Comparison of ENCODE assay signal across 14 mouse cellular contexts in the genomic region with DNA sequence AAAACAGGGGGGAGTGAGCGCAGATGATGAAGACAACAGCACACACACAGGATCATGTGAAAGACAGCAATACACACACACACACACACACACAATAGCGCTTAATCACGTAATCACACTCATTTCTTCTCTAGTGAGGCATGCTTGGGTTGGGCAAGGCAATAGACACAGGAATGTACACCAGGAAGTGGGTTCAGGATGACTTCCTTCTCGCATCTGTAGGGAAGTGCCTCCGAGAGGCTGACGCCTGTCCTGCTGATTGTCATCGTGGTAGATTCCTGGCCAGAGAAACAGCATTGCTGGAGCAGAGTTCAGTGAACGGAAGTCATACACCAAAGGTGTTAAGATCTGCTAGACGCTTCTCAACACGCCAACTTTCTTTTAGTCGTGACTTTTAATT. TPM values are rescaled to one million over a fixed set of nuclear protein-coding genes. Genes with fewer than 3 reads are reported as not detected.
DNase-seq lines count a peak whose midpoint lies in the region; ATAC-seq and TF ChIP-seq lines count a peak whose summit lies in the region.
"Had no signal": no experiment of that assay in that cellular context is flagged by ENCODE, and none has a peak within 500 bp of the region (broad histone marks: within the 10 kb centered on the region; RNA-seq: fewer than 3 reads in every experiment).

No protein-coding gene starts in this region.

- TF ChIP-seq POLR2A in bone marrow macrophage, adult 2 months (IDR thresholded peaks at IDR 0.05; ENCODE audit: borderline replicate concordance, low read depth, low read length): no peak

- H3K9me3 ChIP-seq in forebrain, embryonic 13.5 days (replicated peaks): no peaks in the 10 kb centered on the region
- H3K9me3 ChIP-seq: forebrain, embryonic 15.5 days; hindbrain, embryonic 15.5 days had no signal

- DNase-seq in thymus, postnatal 4 days: peak; percentile 17
- no peak for DNase-seq in thymus, adult 18-20 months
- no peak for DNase-seq in B cell, adult 2 months
- no peak for DNase-seq in kidney, adult 11 months
- DNase-seq: adrenal gland, postnatal 36 days; gastrocnemius, adult 2 months; right cerebral cortex, postnatal 14 days; thymus, postnatal 25 days had no signal

- H3K4me1 ChIP-seq in bone marrow macrophage, adult 2 months (ENCODE audit: control insufficient read depth, insufficient read depth, low read length): peaks cover 26% of the 10 kb centered on the region
- no peaks in the 10 kb centered on the region for H3K4me1 ChIP-seq in forebrain, embryonic 13.5 days
- H3K4me1 ChIP-seq: forebrain, embryonic 15.5 days; hindbrain, embryonic 15.5 days had no signal

- no peak for TF ChIP-seq CTCF in bone marrow macrophage, adult 2 months (IDR thresholded peaks at IDR 0.05; ENCODE audit: low read depth, low read length)

- H3K36me3 ChIP-seq in forebrain, embryonic 13.5 days (ENCODE audit: poor library complexity, severe bottlenecking): no peaks in the 10 kb centered on the region
- H3K36me3 ChIP-seq: forebrain, embryonic 15.5 days; hindbrain, embryonic 15.5 days had no signal

- no peak overlapping the region for H3K4me3 ChIP-seq in bone marrow macrophage, adult 2 months (ENCODE audit: insufficient read depth, low read length)
- no peak overlapping the region for H3K4me3 ChIP-seq in forebrain, embryonic 13.5 days
- H3K4me3 ChIP-seq: forebrain, embryonic 15.5 days; gastrocnemius, adult 2 months; hindbrain, embryonic 15.5 days had no signal

- peak overlapping the region; percentile 24 for H3K27ac ChIP-seq in bone marrow macrophage, adult 2 months (ENCODE audit: insufficient read depth, low read depth, low read length)
- no peak overlapping the region for H3K27ac ChIP-seq in forebrain, embryonic 13.5 days
- H3K27ac ChIP-seq: forebrain, embryonic 15.5 days; gastrocnemius, adult 2 months; hindbrain, embryonic 15.5 days; kidney, postnatal 0 days had no signal

- no peak overlapping the region for H3K4me2 ChIP-seq in forebrain, embryonic 13.5 days
- H3K4me2 ChIP-seq: forebrain, embryonic 15.5 days; hindbrain, embryonic 15.5 days had no signal

- no peak overlapping the region for H3K9ac ChIP-seq in forebrain, embryonic 13.5 days
- H3K9ac ChIP-seq: forebrain, embryonic 15.5 days; hindbrain, embryonic 15.5 days had no signal

- peaks cover 2% of the 10 kb centered on the region; the same call in 1 of the 2 replicates for H3K27me3 ChIP-seq in forebrain, embryonic 13.5 days
- H3K27me3 ChIP-seq: forebrain, embryonic 15.5 days; hindbrain, embryonic 15.5 days had no signal

- peak; percentile 96 for ATAC-seq in megakaryocyte, adult 5-6 weeks (ENCODE audit: poor library complexity, severe bottlenecking)
- ATAC-seq in forebrain, embryonic 13.5 days: no peak
- ATAC-seq: forebrain, embryonic 15.5 days had no signal

- WGBS in forebrain, embryonic 13.5 days: 78% methylated on average over 11 of the region's 11 CpGs

RNA-seq across cellular contexts. Expression of a gene that starts 8.8 kb away (rescaled TPM):
- 12.1 and 13.9 TPM in 2 replicates for polyA plus RNA-seq in bone marrow macrophage, adult 2 months (2012; ENCODE audit: insufficient read depth, insufficient read length, missing spikeins)
- 36.7 and 39.9 TPM in 2 replicates for total RNA-seq in megakaryocyte, adult 5-6 weeks (2015)
- total RNA-seq in megakaryocyte, adult 5-6 weeks (2017): 42.2 and 45.1 TPM in 2 replicates
- 11.2 and 14.0 TPM in 2 replicates for polyA plus RNA-seq in forebrain, embryonic 13.5 days (2015; fragmentation: Nextera tagmentation; extraction: Ambion mirVana)

RNA-seq across cellular contexts. Expression of a gene that starts 8.9 kb away (rescaled TPM):
- polyA plus RNA-seq in bone marrow macrophage, adult 2 months (2012; ENCODE audit: insufficient read depth, insufficient read length, missing spikeins): 46.4 and 50.7 TPM in 2 replicates
- 45.6 and 56.6 TPM in 2 replicates for total RNA-seq in megakaryocyte, adult 5-6 weeks (2015)
- 81.4 and 81.5 TPM in 2 replicates for total RNA-seq in megakaryocyte, adult 5-6 weeks (2017)
- polyA plus RNA-seq in forebrain, embryonic 13.5 days (2015; fragmentation: Nextera tagmentation; extraction: Ambion mirVana): 212 and 218 TPM in 2 replicates
